Mouse (Mus musculus) embryonic fibroblast, embryonic 13.5 days (primary cell): Measurements from ENCODE around the gene Serpinb2.

Experiments
- CTCF ChIP-seq: IDR thresholded peaks from 2 replicates; pipeline ENCODE4 v1.5.1; 2011; ENCODE audit warnings: mild to moderate bottlenecking, control low read depth, low read length, moderate library complexity, borderline replicate concordance; ENCODE audit not compliant: insufficient read depth
- POLR2A ChIP-seq: IDR thresholded peaks from 2 replicates; pipeline ENCODE4 v1.6.1; 2011; ENCODE audit warnings: low read depth, mild to moderate bottlenecking, control low read depth, low read length, moderate library complexity

GRCm38 (mm10) chr1:107583958-107584376 is 72.7 kb downstream of the Serpinb2 start:
- no peak for TF ChIP-seq CTCF
- no peak for TF ChIP-seq POLR2A
